Comparison of ENCODE assay signal across 8 mouse cellular contexts in the genomic region with DNA sequence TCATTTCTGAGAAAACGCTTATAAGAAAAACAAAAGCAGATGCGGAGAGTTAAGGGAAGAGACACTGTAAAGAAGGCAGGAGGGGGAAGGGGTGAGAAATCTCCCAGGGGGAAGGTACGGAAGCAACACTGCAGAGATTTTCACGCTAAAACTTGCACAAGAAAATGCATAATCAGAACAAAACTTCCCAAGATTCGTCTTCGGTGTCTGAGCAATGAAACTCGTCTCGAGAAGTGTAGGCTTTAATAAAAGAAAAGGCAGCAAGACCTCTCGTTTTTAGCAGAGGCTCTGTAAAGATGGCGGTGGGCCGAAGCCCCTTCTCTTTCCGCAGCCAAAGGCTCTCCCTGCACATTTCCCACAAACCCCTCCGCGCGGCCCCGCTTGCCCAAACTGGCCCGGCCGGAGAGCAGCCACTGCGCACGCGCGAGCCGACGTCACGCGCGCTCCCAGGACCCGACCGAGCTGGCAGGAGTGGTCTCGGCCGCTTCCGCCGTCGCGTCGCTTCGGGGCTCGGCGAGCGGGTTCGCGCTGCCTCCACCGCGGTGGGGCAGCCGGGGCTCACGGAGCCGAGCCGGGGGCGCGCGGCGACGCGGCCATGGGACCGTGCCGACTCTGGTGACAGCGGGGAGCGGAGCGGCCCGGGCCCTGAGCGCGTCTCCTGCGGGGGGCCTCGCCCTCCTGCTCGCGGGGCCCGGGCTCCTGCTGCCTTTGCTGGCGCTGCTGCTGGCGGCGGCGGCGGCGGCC. TPM values are rescaled to one million over a fixed set of nuclear protein-coding genes. Genes with fewer than 3 reads are reported as not detected.
DNase-seq lines count a peak whose midpoint lies in the region; ATAC-seq lines count a peak whose summit lies in the region.

A gene (plus strand): TSS at position 445 of the 744 bp plus-strand sequence.

- H3K27ac ChIP-seq in hindbrain, embryonic 15.5 days (replicated peaks): peak within 1 kb of the TSS; percentile 97

- peak within 1 kb of the TSS; percentile 77 for H3K4me2 ChIP-seq in hindbrain, embryonic 15.5 days

- no peaks in the 10 kb centered on the region for H3K9me3 ChIP-seq in hindbrain, embryonic 15.5 days

- ATAC-seq in hindbrain, embryonic 15.5 days (ENCODE audit: low FRiP score, low read depth): peak; percentile 96

- peak within 1 kb of the TSS; percentile 85 for H3K9ac ChIP-seq in hindbrain, embryonic 15.5 days

- WGBS in hindbrain, embryonic 15.5 days: under 1% methylated on average over 66 of the region's 73 CpGs

- peaks cover 26% of the 10 kb centered on the region for H3K4me1 ChIP-seq in hindbrain, embryonic 15.5 days (replicated peaks)

- H3K36me3 ChIP-seq in hindbrain, embryonic 15.5 days: peaks cover 6% of the 10 kb centered on the region; the same call in 1 of the 2 replicates

- H3K4me3 ChIP-seq in hindbrain, embryonic 15.5 days: peak within 1 kb of the TSS; percentile 81

- DNase-seq in R1 (ENCODE audit: low read depth, low spot score): peak; percentile 97
- peak; percentile 97 to 98 for DNase-seq in cerebellum, postnatal 25 days
- DNase-seq in frontal cortex, postnatal 36 days (ENCODE audit: low spot score in 2 of 2): peak; percentile 96
- peak; percentile 95 for DNase-seq in left cerebral cortex, adult 11 months (ENCODE audit: low spot score)
- DNase-seq in lung, postnatal 4 days: peak; percentile 99
- DNase-seq in retina, postnatal 7 days (ENCODE audit: low read depth, low spot score): peak; percentile 93
- DNase-seq in urinary bladder, adult 2 months (ENCODE audit: low spot score): peak; percentile 97

- H3K27me3 ChIP-seq in hindbrain, embryonic 15.5 days: no peaks in the 10 kb centered on the region

RNA-seq across cellular contexts. Expression of the gene that starts here (rescaled TPM):
- polyA plus RNA-seq in hindbrain, embryonic 15.5 days (2015; fragmentation: Nextera tagmentation; extraction: Ambion mirVana): 43.2 and 44.0 TPM in 2 replicates
- polyA plus RNA-seq in urinary bladder, adult 2 months (2012; rRNA removed): 56.5 and 59.2 TPM in 2 replicates

Comparison
In these comparisons a context has a peak if more than half of its experiments do, and no peak if none do; other contexts are left out.
1. Peak in every context shown above with its lines: DNase-seq, ATAC-seq, H3K4me3 ChIP-seq and H3K27ac ChIP-seq.